ENCODE assay signal across 8 mouse cellular contexts in the genomic region with DNA sequence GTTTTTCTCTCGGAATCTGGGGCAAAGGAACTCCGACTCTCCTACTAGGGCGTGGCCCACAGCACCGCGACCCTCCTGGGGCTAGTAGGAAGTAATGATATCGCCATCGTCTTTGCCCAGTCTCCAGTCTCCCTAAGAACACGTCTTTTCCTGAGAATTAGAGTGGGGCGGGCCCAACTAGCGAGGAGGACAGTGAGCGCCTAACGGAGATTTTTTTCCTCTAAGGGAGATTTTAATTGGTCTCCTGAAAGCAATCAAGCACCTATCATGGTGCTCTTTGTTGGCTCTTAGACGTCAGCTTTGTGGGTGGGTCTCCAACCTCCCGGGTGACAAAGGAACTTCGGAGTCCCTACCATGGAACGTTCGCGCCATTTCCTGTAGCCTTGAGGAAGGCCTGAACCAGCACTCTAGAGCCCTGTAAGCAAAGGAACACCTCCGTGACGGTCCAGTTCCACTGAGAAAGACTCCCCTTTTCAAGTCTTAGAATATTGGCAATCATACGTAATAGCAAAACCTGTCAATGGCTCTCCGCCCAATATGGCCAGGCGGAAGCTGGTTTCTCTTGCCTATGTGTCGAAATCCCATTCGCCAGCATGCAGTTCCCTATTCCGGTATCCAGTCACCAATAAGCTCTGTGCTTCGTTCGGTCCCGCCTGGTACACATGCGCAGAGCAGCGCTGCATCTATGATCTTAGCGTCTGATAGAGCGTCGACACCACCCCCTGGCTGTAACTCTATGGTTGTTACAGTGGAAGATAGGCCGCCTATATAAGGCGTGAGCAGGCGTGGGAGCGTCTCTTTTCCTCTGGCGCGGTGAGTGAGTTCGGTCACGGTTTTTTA. TPM values are rescaled to one million over a fixed set of nuclear protein-coding genes. Genes with fewer than 3 reads are reported as not detected.
A peak's percentile ranks its signal among the peaks of the same experiment; 100 is the strongest.
DNase-seq lines count a peak whose midpoint lies in the region; ATAC-seq and TF ChIP-seq lines count a peak whose summit lies in the region.

A gene (plus strand): TSS at position 751 of the 840 bp plus-strand sequence.

- peak; percentile 62 for TF ChIP-seq CTCF in heart, adult 2 months (IDR thresholded peaks at IDR 0.05)

- H3K9ac ChIP-seq in embryonic facial prominence, embryonic 14.5 days (ENCODE audit: low read depth, low read length): peak within 1 kb of the TSS; percentile 87
- H3K9ac ChIP-seq in heart, adult 2 months (ENCODE audit: low read depth, low read length): peak within 1 kb of the TSS; percentile 72
- peak within 1 kb of the TSS; percentile 83 for H3K9ac ChIP-seq in limb, embryonic 13.5 days
- H3K9ac ChIP-seq in midbrain, embryonic 16.5 days (ENCODE audit: low read depth, low read length): peak within 1 kb of the TSS; percentile 69

- peak within 1 kb of the TSS; percentile 60 for H3K4me3 ChIP-seq in embryonic facial prominence, embryonic 14.5 days (ENCODE audit: low read depth, low read length)
- peak within 1 kb of the TSS; percentile 66 for H3K4me3 ChIP-seq in heart, adult 2 months
- H3K4me3 ChIP-seq in limb, embryonic 13.5 days: peak within 1 kb of the TSS; percentile 60
- peak within 1 kb of the TSS; percentile 50 for H3K4me3 ChIP-seq in midbrain, embryonic 16.5 days (ENCODE audit: low read depth, low read length)

- intact Hi-C loops in heart, adult 2 months (cut with DNase I): loop anchor here (2.0 to 5.0 kb wide), 2 partner anchors 27 to 102 kb away; a partner anchor contains a TSS

- ATAC-seq in embryonic facial prominence, embryonic 14.5 days (ENCODE audit: low read depth): peak; percentile 96
- peak; percentile 95 for ATAC-seq in limb, embryonic 13.5 days (ENCODE audit: low FRiP score, low read depth)
- ATAC-seq in midbrain, embryonic 16.5 days: peak; percentile 96

- H3K4me1 ChIP-seq in embryonic facial prominence, embryonic 14.5 days (ENCODE audit: control insufficient read depth, insufficient read depth, low read length): no peaks in the 10 kb centered on the region
- H3K4me1 ChIP-seq in heart, adult 2 months (ENCODE audit: control insufficient read depth, insufficient read depth, low read length): peaks cover 2% of the 10 kb centered on the region
- H3K4me1 ChIP-seq in limb, embryonic 13.5 days: no peaks in the 10 kb centered on the region
- H3K4me1 ChIP-seq in midbrain, embryonic 16.5 days (ENCODE audit: control insufficient read depth, insufficient read depth, low read length): peaks cover 7% of the 10 kb centered on the region

- DNase-seq in 3134 (ENCODE audit: extremely low read depth, insufficient read length, low spot score): peak; percentile 86
- DNase-seq in adrenal gland, postnatal 4 days (ENCODE audit: low spot score in 2 of 2): peak in 1 of 2 experiments; percentile 68
- peak; percentile 98 for DNase-seq in embryonic facial prominence, embryonic 14.5 days (ENCODE audit: low spot score)
- peak; percentile 83 to 93 for DNase-seq in heart, adult 2 months
- DNase-seq in kidney, adult 8-10 months: peak; percentile 91 to 95
- peak; percentile 73 to 88 for DNase-seq in spleen, postnatal 10 days (ENCODE audit: low spot score in 2 of 2)

- WGBS in embryonic facial prominence, embryonic 14.5 days: 21% methylated on average over 42 of the region's 42 CpGs
- 17% methylated on average over 42 of the region's 42 CpGs for WGBS in heart, adult 2 months
- 15% methylated on average over 42 of the region's 42 CpGs for WGBS in limb, embryonic 13.5 days
- 16% methylated on average over 41 of the region's 42 CpGs for WGBS in midbrain, embryonic 16.5 days

- peak; percentile 98 for TF ChIP-seq POLR2A in heart, adult 2 months (IDR thresholded peaks at IDR 0.05; ENCODE audit: insufficient read depth, low read depth, low read length)

- H3K36me3 ChIP-seq in embryonic facial prominence, embryonic 14.5 days (ENCODE audit: control insufficient read depth, insufficient read depth, low read length): peaks cover 13% of the 10 kb centered on the region; the same call in 1 of the 2 replicates
- peaks cover 5% of the 10 kb centered on the region for H3K36me3 ChIP-seq in heart, adult 2 months (ENCODE audit: control insufficient read depth, insufficient read depth, low read length)
- peaks cover 8% of the 10 kb centered on the region; the same call in 1 of the 2 replicates for H3K36me3 ChIP-seq in limb, embryonic 13.5 days
- 0 out of 2 replicates have a peak, but pooled peaks cover 3% of the 10 kb centered on the region for H3K36me3 ChIP-seq in midbrain, embryonic 16.5 days (ENCODE audit: control insufficient read depth, insufficient read depth, low read length)

- peak within 1 kb of the TSS; percentile 96 for H3K27ac ChIP-seq in embryonic facial prominence, embryonic 14.5 days (replicated peaks; ENCODE audit: low read depth, low read length)
- H3K27ac ChIP-seq in heart, adult 2 months: peak within 1 kb of the TSS; percentile 99
- peak within 1 kb of the TSS; percentile 96 for H3K27ac ChIP-seq in limb, embryonic 13.5 days
- H3K27ac ChIP-seq in midbrain, embryonic 16.5 days (ENCODE audit: low read length): peak within 1 kb of the TSS; percentile 96

- H3K9me3 ChIP-seq in embryonic facial prominence, embryonic 14.5 days (ENCODE audit: control insufficient read depth, low read length): no peaks in the 10 kb centered on the region
- no peaks in the 10 kb centered on the region for H3K9me3 ChIP-seq in limb, embryonic 13.5 days
- H3K9me3 ChIP-seq in midbrain, embryonic 16.5 days (replicated peaks; ENCODE audit: control insufficient read depth, low read length, poor library complexity, severe bottlenecking): no peaks in the 10 kb centered on the region

- H3K27me3 ChIP-seq in embryonic facial prominence, embryonic 14.5 days (replicated peaks; ENCODE audit: control insufficient read depth, insufficient read depth, low read length): no peaks in the 10 kb centered on the region
- H3K27me3 ChIP-seq in heart, adult 2 months (ENCODE audit: control insufficient read depth, insufficient read depth, low read length): no peaks in the 10 kb centered on the region
- no peaks in the 10 kb centered on the region for H3K27me3 ChIP-seq in limb, embryonic 13.5 days
- no peaks in the 10 kb centered on the region for H3K27me3 ChIP-seq in midbrain, embryonic 16.5 days (ENCODE audit: control insufficient read depth, insufficient read depth, low read depth, low read length)

- no peaks in the 10 kb centered on the region for H3K79me2 ChIP-seq in heart, adult 2 months (replicated peaks; ENCODE audit: control insufficient read depth, insufficient read depth, low read length)

- TF ChIP-seq EP300 in heart, adult 2 months (IDR thresholded peaks at IDR 0.05; ENCODE audit: insufficient read depth, low read depth, low read length): no peak; the same call in none of the 2 replicates

- H3K4me2 ChIP-seq in embryonic facial prominence, embryonic 14.5 days (ENCODE audit: low read depth, low read length): peak within 1 kb of the TSS; percentile 60
- H3K4me2 ChIP-seq in limb, embryonic 13.5 days (replicated peaks): peak within 1 kb of the TSS; percentile 64
- peak within 1 kb of the TSS; percentile 59 for H3K4me2 ChIP-seq in midbrain, embryonic 16.5 days (ENCODE audit: low read length)

RNA-seq across cellular contexts. Expression of the gene that starts here (rescaled TPM):
- 100 to 1,000 TPM; 472 to 522 TPM for total RNA-seq in adrenal gland, postnatal 4 days (2021)
- polyA plus RNA-seq in embryonic facial prominence, embryonic 14.5 days (2014; fragmentation: Nextera tagmentation; extraction: Ambion mirVana): 898 and 935 TPM in 2 replicates
- 100 to 1,000 TPM; 200 to 274 TPM for total RNA-seq in heart, adult 2 months (2021)
- polyA plus RNA-seq in heart, adult 2 months (2012; rRNA removed): 593 and 754 TPM in 2 replicates
- 828 and 885 TPM in 2 replicates for polyA plus RNA-seq in limb, embryonic 13.5 days (2015; fragmentation: Nextera tagmentation; extraction: Ambion mirVana)
- 454 and 460 TPM in 2 replicates for polyA plus RNA-seq in midbrain, embryonic 16.5 days (2015; fragmentation: Nextera tagmentation; extraction: Ambion mirVana)
